Mouse (Mus musculus) thymus, postnatal 25 days (tissue): Measurements from ENCODE around the gene Dguok.

Experiments
- DNase-seq: peaks from one replicate; pipeline ENCODE4 v3.0.0; 2022

Gene Dguok

GRCm38 (mm10) chr6:83506258-83507167, at the start of gene Dguok:
Dguok (minus strand) TSS chr6:83506969.
- DNase-seq = peak; percentile 97

DNA sequence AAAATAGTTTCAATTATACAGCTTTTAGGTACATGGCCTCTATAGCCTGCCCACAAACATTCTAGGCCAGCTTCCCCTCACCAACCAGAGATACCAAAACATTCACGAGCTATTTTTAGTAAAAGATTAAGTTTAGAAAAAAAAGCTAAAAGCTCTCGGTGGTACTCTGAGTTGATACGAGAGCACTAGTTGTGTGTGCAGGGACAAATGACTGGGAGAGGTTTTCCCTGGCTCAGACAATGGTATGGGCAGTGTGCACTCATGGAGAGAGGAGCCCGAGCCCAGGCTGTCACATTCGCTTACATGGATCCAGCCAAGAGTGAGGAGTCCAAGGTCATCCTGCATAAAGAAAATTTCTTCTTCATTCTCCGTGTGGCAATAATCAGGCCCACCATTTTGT, 49.2 kb upstream of the Dguok start:
- no peak for DNase-seq

GRCm38 (mm10) chr6:83548346-83548745, 41.6 kb upstream of the Dguok start:
- no peak for DNase-seq

- no peak for DNase-seq
Measured at GRCm38 (mm10) chr6:83545778-83546177, 39.0 kb upstream of the Dguok start.

- DNase-seq = no peak
Measured at GRCm38 (mm10) chr6:83541756-83542456, 35.1 kb upstream of the Dguok start.

GRCm38 (mm10) chr6:83540017-83540416, 33.2 kb upstream of the Dguok start:
- no peak for DNase-seq

DNA sequence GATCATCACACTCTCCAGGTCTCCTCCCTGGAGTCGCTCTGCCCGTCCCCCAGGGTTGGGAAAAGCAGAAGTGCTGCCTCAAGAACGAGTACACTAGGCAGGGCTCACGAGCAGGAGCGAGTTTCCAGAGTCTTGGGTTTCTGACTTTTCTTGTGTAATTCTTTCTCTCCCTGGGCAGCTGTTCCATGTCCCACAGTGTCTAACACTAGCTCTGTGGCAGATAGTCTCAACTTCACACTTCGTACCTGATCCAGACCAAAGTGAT, 30.0 kb upstream of the Dguok start:
- DNase-seq = no peak

DNA sequence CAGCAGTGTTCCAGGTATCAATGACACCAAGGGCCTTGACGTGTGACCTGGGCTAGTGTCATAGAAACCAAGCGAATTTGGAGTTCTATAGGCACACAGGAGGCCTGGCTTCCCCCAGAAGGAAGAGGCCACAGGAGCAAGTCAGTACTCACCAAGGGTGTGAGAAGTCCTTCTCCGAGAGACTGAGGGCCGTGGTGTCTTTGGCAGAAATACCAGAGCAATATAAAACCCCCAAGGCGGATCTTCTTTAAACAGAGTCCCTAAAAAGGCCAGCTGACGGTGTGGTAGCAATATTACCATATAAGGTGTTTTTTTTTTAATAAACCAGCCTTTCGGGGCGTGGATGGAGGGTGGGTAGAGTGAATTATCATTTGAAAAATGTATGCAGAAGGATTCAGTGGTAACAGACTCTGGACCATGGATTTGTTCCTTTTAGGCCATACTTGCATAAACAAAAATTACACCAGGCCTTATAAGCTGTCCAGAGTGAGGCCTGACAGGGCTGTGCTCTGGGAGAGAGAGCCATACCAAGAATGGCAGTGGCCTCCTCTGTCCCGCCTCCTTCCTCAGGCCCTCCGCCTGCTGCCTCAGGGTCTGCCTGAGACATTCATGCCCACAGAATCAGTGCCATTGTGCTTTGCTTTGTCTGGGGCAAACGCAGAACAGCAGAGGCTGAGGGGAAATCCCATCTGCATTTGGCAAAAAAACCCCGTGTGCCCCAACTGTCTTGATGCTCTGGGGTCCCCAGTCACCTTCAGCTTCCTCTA, 29.4 kb upstream of the Dguok start, which contains the start of gene Actg2:
Gene Actg2 (minus strand): TSS at position 238 of the 767 bp plus-strand sequence.
- no peak for DNase-seq

DNA sequence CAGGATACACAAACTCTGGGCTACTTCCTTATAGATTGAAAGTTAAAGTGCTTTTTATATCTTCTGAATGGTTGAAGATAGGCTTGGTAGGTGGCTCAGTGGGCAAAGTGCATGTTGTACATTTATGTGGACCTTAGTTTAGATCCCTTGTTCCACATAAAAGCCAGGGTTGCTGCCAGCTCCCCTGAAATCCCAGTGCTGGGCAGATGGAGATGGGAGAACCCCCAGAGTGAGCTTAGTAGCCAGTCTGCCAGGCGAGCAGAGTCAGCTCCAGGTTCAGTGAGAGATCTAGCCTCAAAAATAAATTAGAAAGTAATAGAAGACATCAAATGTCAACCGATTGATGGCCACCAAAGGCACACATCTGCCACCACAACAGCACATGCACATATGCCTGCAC, 25.8 kb upstream of the Dguok start:
- DNase-seq = no peak

DNA sequence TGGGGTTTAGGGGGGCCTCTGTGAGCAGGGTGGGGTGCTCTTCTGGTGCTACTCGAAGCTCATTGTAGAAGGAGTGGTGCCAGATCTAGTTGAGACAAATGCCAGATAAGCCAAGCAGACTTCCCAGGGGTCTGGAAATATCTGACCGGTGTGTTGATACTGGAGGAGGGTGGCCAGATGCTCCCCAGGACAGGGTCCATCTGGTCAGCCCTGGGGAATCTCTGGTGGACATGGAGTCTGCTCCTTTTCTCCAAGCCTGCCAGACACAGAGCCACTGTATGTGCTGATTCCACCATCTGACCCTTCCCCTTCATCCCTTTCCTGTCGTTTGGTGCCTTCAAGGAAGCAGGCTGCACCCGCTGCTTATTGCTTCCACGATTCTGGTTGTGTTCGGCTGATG, 16.4 kb upstream of the Dguok start:
- no peak for DNase-seq

DNA sequence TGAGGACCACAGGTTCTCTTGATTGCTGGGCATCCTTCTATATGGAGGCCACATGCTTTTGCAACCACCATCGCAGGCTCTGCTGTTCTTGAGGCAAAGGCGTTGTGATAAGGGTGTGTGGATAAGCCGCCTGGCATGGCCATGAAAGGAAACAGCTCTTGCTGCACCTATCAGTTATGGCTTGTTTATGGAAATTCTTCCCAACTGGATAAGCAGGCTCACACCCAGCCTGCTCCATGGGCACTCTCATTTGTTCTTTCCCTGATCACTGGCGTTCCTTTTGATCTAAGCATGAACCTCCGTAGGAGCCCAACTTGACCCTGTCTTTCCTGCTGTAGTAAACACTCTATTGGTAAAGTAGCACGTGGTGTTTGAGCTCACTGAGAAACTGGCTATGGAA, 15.0 kb upstream of the Dguok start:
- no peak for DNase-seq

GRCm38 (mm10) chr6:83518637-83519036, 11.9 kb upstream of the Dguok start:
- DNase-seq = no peak

DNA sequence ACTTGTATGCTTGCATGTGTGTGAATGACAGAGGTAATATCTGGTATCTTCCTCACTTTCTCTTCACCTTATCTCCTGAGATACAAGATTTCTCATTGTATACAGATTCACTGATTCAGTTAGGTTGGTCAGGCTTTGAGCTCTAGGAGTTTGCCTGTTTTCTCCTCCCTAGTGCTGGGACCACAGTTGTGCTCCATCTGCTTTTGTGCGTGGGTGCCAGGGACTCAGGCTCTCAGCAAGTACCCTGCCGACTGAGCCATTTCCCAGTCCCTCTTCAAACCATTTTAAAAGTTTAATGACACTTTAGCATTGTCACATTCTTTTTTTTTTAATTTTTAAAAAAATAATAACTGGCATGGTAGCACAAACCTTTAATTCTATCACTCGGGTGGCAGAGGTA, 8.4 kb upstream of the Dguok start:
- no peak for DNase-seq

DNA sequence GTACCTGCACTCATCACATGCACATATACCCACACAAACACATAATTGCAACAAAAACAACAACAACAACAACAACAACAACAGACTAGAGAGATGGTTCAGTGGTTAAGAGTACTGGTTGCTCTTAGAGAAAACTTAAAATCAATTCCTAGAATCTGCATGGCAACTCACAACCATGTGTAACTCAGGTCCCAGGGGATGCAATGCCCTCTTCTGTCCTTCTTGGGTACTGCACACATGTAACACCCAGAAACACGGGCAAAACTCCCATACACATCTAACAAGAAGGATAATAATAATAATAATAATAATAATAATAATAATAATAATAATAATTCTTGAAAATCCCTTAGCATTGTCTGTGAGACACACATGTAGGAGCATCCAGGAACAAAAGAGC, 5.7 kb upstream of the Dguok start:
- peak; percentile 69 for DNase-seq

DNA sequence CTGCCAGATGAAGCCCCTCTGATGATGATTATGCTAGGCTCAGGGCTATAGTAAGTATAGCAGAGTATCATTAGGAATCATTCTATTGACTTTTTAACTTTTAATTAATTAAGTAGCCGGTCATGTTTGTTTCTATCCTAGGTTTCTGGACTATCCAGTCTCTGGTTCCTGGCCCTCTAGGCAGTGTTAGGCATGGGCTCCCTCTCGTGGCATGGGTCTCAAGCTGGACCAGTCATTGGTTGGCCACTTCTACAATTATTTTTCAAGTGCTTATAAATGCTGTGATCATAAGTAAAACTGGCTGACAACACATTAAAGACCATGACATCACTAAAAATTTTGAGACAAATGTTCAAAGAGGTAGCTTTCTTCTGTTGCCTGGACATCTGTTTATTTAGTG, 3.4 kb upstream of the Dguok start:
- DNase-seq = no peak

GRCm38 (mm10) chr6:83509442-83509841, 2.7 kb upstream of the Dguok start:
- no peak for DNase-seq

DNA sequence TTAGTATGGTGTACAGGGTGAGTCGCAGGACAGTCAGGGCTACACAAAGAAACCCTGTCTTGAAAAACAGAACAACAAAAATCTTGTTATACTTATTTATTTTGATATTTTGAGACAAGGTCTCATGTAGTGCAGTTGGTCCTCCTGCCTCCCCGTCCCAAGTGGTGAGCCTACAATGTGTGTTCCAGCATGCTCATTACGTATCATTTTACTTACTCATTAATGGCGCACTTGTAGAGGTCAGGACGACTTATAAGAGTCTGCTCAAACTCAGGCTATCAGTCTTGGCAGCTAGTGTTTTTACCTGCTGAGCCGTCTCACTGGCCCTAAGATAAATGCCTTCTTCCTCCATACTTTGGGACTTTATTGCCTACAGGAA, 388 bp upstream of the Dguok start:
- no peak for DNase-seq

DNA sequence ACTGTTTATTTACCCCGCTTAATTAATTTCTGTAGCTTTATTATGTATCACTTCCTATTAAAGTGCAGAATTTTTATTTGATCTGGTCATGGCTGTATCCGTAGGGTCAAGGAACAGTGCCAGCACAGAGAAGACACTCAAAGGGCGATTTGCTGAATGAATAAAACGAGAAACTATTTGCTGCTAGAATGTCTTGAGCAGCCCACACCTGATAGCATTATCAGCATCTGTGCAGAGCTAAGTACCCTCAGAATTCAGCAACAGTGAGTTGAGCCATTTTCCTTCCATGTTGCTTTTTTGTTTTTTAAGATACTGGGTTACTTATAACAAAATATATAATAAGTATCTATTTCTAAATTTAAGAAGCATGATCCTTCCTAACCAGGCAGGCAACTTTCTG, 1.2 kb downstream of the Dguok start:
- no peak for DNase-seq

- DNase-seq = no peak
Measured at GRCm38 (mm10) chr6:83503361-83503760, 3.4 kb downstream of the Dguok start.

- no peak for DNase-seq
Measured at GRCm38 (mm10) chr6:83502656-83503055, 4.1 kb downstream of the Dguok start.

GRCm38 (mm10) chr6:83501524-83502310, 5.1 kb downstream of the Dguok start:
- no peak for DNase-seq

DNA sequence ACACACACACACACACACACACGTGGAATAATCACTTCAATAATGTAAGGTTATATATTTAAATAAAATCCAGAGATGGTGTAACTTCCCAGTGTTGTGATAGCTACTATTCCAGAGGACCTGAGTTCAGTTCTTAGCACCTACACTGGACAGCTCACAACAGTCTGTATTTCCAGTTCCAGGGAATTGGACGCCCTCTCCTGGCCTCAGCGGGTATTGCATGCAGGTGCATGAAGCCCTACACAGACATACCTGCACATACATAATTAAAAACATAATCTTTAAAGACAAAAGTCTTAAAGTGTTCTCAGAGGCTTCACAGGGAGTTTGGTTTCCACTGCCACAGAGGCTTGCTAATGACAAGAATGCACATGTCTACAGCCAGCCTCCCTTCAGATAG, 6.3 kb downstream of the Dguok start:
- no peak for DNase-seq

DNA sequence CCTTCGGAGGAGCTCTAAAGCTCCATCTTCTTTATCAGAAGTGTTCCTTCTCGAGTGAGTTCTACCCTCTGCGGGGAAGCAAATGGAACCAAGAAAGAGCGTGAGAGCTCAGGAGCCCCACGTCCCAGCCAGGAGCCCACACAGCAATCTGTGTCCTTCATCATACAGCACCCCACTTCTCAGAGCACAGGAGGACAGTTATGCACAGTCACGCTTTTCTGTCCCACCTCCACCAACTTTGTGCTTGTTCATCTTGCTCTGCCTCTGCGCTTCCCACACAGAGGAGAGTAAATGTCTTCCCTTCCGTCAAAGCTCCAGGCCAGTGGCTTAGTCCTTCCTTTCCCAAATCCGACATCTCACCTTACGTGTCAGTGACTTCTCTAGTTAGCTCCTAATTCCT, 7.7 kb downstream of the Dguok start:
- no peak for DNase-seq
